Mouse (Mus musculus): Measurements from ENCODE around the gene Fgfr2. TPM values are rescaled to one million over a fixed set of nuclear protein-coding genes. Genes with fewer than 3 reads are reported as not detected.

Fgfr2 gene
- polyA plus RNA-seq, 1 experiment from 2014 or later = 11.4 TPM

DNA sequence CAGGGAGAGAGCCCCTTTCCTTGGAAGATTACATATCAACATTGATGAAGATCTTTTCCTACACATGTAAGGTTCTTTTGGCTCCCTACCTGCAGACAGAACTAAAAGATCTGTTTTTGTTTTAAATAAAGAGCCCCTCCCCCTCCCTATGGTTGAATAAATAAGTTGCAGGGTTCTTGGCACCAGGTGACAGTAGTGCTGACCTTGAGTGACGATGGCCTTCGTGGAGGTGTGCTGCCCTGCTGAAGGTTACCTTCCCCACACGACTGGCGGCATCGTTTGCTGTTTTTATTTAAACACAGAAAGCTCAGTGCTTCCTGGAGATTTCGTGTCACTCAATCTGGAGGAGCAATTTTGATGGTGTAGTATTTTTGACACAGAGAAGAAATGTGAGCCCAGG lies 2432.3 kb downstream of the Fgfr2 start:
- no peak overlapping the region for H3K4me2 ChIP-seq (ENCODE audit: low read depth, low read length)
- peaks cover 13% of the 10 kb centered on the region for H3K27me3 ChIP-seq (ENCODE audit: control insufficient read depth, insufficient read depth, low read depth, low read length)
- no peak for ATAC-seq (ENCODE audit: low read depth)
- peaks cover 3% of the 10 kb centered on the region; the same call in 1 of the 2 replicates for H3K4me1 ChIP-seq (ENCODE audit: control insufficient read depth, low read depth, low read length)
- 68% methylated on average over 6 of the region's 6 CpGs for WGBS (ENCODE audit: insufficient replicate concordance)
- no peaks in the 10 kb centered on the region for H3K36me3 ChIP-seq (ENCODE audit: control insufficient read depth, insufficient read depth)
- H3K9ac ChIP-seq (ENCODE audit: low read depth, low read length) = no peak overlapping the region
- H3K27ac ChIP-seq (ENCODE audit: low read length) = no peak overlapping the region
- no peaks in the 10 kb centered on the region for H3K9me3 ChIP-seq (replicated peaks; ENCODE audit: control insufficient read depth, low read length)
- H3K4me3 ChIP-seq (ENCODE audit: low read depth, low read length) = no peak overlapping the region

DNA sequence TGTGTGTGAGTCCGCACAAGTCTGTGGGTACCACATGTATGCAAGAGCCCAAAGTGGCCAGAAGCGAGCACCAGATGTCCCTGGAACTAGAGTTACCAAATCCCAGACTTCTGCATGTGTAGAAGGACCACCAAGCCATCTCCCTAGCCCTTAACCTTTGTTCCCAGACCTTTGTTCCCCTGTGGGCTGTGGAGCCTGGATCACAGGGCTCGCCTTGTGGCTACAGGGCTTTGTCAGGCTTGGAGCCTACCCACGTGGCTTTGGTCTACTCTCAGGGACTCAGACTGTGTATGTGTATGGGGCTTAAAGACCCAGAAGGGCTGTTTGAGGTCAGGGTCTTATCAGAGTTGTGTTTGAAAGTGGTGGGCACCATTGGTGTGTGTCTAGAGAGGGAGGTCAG lies 2434.5 kb downstream of the Fgfr2 start:
- no peaks in the 10 kb centered on the region; the same call in 1 of the 2 replicates for H3K4me1 ChIP-seq (ENCODE audit: control insufficient read depth, low read depth, low read length)
- no peak overlapping the region for H3K27ac ChIP-seq (ENCODE audit: low read length)
- H3K9me3 ChIP-seq (replicated peaks; ENCODE audit: control insufficient read depth, low read length) = no peaks in the 10 kb centered on the region
- H3K4me3 ChIP-seq (ENCODE audit: low read depth, low read length) = no peak overlapping the region
- H3K27me3 ChIP-seq (ENCODE audit: control insufficient read depth, insufficient read depth, low read depth, low read length) = peaks cover 13% of the 10 kb centered on the region
- H3K9ac ChIP-seq (ENCODE audit: low read depth, low read length) = no peak overlapping the region
- no peak overlapping the region for H3K4me2 ChIP-seq (ENCODE audit: low read depth, low read length)
- 44% methylated on average over 4 of the region's 4 CpGs for WGBS (ENCODE audit: insufficient replicate concordance)
- ATAC-seq (ENCODE audit: low read depth) = no peak
- H3K36me3 ChIP-seq (ENCODE audit: control insufficient read depth, insufficient read depth) = no peaks in the 10 kb centered on the region

DNA sequence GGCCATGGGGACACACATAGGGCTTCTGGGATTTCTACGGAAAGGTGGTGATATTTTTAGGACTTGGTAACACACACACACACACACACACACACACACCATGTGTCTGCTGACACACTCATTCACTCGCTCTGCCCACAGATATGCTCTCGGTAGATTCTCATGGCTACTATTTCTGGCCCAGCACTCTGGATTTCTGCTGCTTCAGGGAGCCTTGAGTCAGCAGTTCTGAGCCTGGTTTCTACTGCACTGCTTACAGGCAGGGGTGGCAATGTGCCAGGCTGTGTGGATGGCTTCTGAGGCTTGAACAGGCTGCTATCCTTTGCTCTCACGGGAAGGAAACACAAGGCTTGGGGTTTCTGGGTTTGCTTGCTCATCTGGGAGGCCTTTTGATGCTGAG lies 2441.4 kb downstream of the Fgfr2 start:
- H3K4me1 ChIP-seq (ENCODE audit: control insufficient read depth, low read depth, low read length) = no peaks in the 10 kb centered on the region
- H3K9ac ChIP-seq (ENCODE audit: low read depth, low read length) = no peak overlapping the region
- H3K9me3 ChIP-seq (replicated peaks; ENCODE audit: control insufficient read depth, low read length) = no peaks in the 10 kb centered on the region
- no peak overlapping the region for H3K27ac ChIP-seq (ENCODE audit: low read length)
- ATAC-seq (ENCODE audit: low read depth) = no peak
- H3K4me2 ChIP-seq (ENCODE audit: low read depth, low read length) = no peak overlapping the region
- H3K36me3 ChIP-seq (ENCODE audit: control insufficient read depth, insufficient read depth) = no peaks in the 10 kb centered on the region
- H3K27me3 ChIP-seq (ENCODE audit: control insufficient read depth, insufficient read depth, low read depth, low read length) = no peaks in the 10 kb centered on the region
- H3K4me3 ChIP-seq (ENCODE audit: low read depth, low read length) = no peak overlapping the region
- WGBS (ENCODE audit: insufficient replicate concordance) = 44% methylated on average over 4 of the region's 4 CpGs

DNA sequence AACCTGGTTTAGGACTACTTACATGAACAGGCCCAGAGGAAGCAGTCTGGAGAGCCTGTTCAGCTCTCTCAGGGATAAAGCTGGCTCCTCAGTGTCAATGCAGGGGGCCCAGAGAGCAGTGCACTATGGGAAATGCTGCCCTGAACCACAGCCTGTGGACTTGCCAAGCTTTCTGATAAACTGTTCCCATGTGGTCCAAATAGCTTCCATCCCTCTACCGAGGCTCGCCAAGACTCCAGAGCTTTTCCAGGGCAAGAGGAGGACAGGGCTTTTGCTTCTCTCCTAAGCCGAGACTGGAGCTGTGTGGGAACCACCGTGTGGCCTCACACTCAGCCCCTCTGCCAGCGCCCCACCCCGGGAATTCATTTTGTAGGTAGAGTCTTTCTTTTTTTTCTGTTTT lies 2444.7 kb downstream of the Fgfr2 start:
- ATAC-seq (ENCODE audit: low read depth) = no peak
- H3K36me3 ChIP-seq (ENCODE audit: control insufficient read depth, insufficient read depth) = peaks cover 4% of the 10 kb centered on the region
- no peak overlapping the region for H3K27ac ChIP-seq (ENCODE audit: low read length)
- H3K27me3 ChIP-seq (ENCODE audit: control insufficient read depth, insufficient read depth, low read depth, low read length) = no peaks in the 10 kb centered on the region
- H3K9me3 ChIP-seq (replicated peaks; ENCODE audit: control insufficient read depth, low read length) = no peaks in the 10 kb centered on the region; the same call in 1 of the 2 replicates
- H3K4me2 ChIP-seq (ENCODE audit: low read depth, low read length) = no peak overlapping the region
- H3K4me1 ChIP-seq (ENCODE audit: control insufficient read depth, low read depth, low read length) = no peaks in the 10 kb centered on the region
- H3K9ac ChIP-seq (ENCODE audit: low read depth, low read length) = no peak overlapping the region
- H3K4me3 ChIP-seq (ENCODE audit: low read depth, low read length) = no peak overlapping the region
- 71% methylated on average over 6 of the region's 6 CpGs for WGBS (ENCODE audit: insufficient replicate concordance)

DNA sequence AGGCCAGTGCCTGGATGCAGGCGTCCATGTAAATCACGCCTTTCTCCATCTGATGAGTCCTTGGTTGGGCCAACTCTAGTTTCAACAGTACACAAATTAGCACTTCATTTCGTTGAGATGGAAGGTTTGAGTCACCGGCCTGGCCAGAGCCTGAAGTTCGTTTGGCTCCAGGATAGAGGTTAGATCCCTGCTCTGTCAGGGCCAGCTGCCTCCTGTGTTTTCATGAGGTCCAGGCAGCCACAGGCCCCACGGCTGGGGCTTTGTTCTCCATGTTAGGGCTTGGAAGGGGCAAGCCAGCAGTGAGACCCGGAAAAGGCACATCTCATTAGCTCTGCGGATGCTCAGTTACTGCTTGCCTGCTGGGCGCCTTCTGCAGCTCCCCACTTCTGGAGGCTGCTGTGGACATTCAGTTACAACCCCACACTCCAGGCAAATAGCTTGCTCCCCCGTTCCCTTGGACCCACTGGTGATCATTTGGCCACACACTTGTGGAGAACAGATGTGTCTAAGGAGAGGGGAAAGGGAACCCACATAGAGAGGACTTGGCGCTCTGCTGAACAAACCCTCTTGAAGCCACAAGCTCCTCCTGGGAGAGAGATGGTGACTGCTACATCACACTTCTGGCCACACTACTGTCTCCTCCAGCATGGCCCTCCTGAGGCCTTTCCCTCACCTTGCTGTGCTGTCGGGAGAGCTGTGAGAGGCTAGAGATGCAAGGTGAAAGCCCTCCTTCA lies 2445.4 kb downstream of the Fgfr2 start:
- WGBS (ENCODE audit: insufficient replicate concordance) = 67% methylated on average over 12 of the region's 12 CpGs
- Histone ChIP-seq H3K4me2 (ENCODE audit: low read depth, low read length) (no peak overlapping the region), H3K4me1 (ENCODE audit: control insufficient read depth, low read depth, low read length) (no peaks in the 10 kb centered on the region), H3K36me3 (ENCODE audit: control insufficient read depth, insufficient read depth) (peaks cover 4% of the 10 kb centered on the region), H3K4me3 (ENCODE audit: low read depth, low read length) (no peak overlapping the region), H3K27ac (ENCODE audit: low read length) (no peak overlapping the region), H3K9me3 (replicated peaks; ENCODE audit: control insufficient read depth, low read length) (no peaks in the 10 kb centered on the region; the same call in 1 of the 2 replicates), H3K9ac (ENCODE audit: low read depth, low read length) (no peak overlapping the region), H3K27me3 (ENCODE audit: control insufficient read depth, insufficient read depth, low read depth, low read length) (no peaks in the 10 kb centered on the region)
- no peak for ATAC-seq (ENCODE audit: low read depth)

DNA sequence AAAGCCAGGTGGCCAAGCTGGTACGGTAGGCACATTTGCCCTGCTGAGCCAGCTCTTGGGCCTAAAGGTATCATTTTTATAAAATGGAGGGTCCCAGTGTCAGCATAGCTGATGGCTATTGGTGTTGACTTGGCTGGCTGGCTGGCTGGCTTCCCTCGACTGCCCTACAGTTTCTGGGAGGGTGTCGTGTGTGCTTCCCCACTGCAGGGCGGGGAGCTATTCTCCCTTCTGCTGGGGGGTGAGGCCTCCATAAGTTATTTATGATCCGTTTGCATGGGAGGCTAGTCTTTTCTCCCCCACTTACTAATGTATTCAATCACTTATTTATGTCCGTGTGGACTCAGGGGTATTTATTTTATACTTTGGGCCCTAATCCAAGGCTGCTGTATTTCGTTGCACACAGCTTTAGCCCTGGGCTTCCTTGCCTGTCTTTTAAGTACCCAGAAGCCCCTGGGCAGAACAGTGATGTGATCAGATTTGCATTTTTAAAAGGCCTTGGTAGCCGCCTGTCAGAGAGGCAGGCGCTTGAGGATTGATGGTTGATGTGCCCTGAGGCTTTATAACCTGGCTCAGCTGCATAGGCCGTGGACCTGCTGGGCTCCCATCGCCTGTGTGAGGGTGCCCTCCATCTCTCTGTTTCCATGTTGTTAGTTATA lies 2446.1 kb downstream of the Fgfr2 start:
- no peak for ATAC-seq (ENCODE audit: low read depth)
- no peak overlapping the region for H3K4me2 ChIP-seq (ENCODE audit: low read depth, low read length)
- H3K9me3 ChIP-seq (replicated peaks; ENCODE audit: control insufficient read depth, low read length) = no peaks in the 10 kb centered on the region; the same call in 1 of the 2 replicates
- H3K4me1 ChIP-seq (ENCODE audit: control insufficient read depth, low read depth, low read length) = no peaks in the 10 kb centered on the region
- no peak overlapping the region for H3K9ac ChIP-seq (ENCODE audit: low read depth, low read length)
- H3K27me3 ChIP-seq (ENCODE audit: control insufficient read depth, insufficient read depth, low read depth, low read length) = no peaks in the 10 kb centered on the region
- no peak overlapping the region for H3K4me3 ChIP-seq (ENCODE audit: low read depth, low read length)
- no peak overlapping the region for H3K27ac ChIP-seq (ENCODE audit: low read length)
- WGBS (ENCODE audit: insufficient replicate concordance) = 68% methylated on average over 11 of the region's 11 CpGs
- H3K36me3 ChIP-seq (ENCODE audit: control insufficient read depth, insufficient read depth) = peaks cover 4% of the 10 kb centered on the region

DNA sequence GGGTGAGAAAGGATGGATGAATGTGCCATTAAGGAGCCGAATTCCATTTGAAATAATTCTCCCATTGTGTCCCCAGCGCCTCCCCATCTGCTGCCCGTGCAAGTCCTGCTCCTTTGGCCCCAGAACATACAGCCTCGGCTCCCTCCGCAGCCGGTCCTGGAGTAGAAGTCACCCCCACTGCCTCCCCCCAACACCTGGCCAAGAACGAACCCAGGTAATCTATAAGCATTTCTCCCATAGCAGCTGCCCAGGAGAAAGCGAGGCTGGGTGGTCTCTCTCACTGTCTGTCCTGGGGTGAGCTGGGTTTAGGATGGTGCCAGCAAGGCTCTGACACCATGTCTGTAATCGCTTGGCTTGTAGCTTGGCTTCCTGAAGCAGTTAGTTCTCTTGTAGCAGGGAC lies 2448.6 kb downstream of the Fgfr2 start:
- ATAC-seq (ENCODE audit: low read depth) = no peak
- H3K4me2 ChIP-seq (ENCODE audit: low read depth, low read length) = no peak overlapping the region
- H3K36me3 ChIP-seq (ENCODE audit: control insufficient read depth, insufficient read depth) = peaks cover 4% of the 10 kb centered on the region
- peaks cover 5% of the 10 kb centered on the region for H3K4me1 ChIP-seq (ENCODE audit: control insufficient read depth, low read depth, low read length)
- no peak overlapping the region for H3K9ac ChIP-seq (ENCODE audit: low read depth, low read length)
- no peak overlapping the region for H3K4me3 ChIP-seq (ENCODE audit: low read depth, low read length)
- 76% methylated on average over 9 of the region's 9 CpGs for WGBS (ENCODE audit: insufficient replicate concordance)
- no peak overlapping the region for H3K27ac ChIP-seq (ENCODE audit: low read length)
- H3K27me3 ChIP-seq (ENCODE audit: control insufficient read depth, insufficient read depth, low read depth, low read length) = no peaks in the 10 kb centered on the region
- no peaks in the 10 kb centered on the region; the same call in 1 of the 2 replicates for H3K9me3 ChIP-seq (replicated peaks; ENCODE audit: control insufficient read depth, low read length)

DNA sequence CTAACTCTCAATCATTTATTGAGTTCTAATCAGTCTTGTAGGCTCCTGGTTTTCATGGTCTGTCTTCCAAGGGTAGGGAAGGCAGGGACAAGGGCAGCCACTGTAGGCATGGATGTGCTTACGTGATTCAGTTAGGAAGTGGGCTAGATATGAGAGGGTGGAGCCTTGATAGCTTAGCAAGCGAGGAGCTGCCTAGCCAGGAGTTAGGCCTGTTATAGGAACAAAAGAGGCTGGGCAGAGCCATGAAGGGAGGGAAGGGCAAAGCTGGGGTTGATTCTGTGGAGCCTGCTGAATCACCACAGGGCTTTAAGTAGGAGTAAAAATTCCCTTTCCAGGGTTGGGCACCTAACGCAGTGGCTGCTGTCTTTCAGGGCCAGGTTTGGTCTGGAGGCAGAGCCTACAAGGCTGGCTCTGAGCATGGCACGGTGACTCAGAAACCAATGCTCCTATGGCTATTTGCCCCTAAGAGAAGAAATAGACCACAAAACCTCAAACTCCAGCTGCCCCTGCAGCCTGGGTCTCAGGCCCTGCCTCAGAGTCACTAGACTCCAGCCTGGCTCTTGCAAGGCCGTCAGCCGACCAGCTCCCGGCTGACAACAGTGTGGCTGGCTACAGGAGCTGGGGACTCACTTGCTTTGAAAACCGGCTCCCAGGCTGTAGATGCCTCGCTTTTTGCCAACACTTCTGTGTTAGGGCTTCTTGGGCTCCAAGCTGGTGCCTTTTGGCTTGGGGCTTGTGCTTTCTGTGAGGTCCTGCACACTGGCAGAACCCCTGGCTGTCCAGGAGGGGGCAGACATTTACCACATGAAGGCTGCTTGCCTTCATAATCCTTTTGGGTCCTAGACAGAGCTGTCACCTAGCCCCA lies 2449.7 kb downstream of the Fgfr2 start:
- 53% methylated on average over 9 of the region's 9 CpGs for WGBS (ENCODE audit: insufficient replicate concordance)

More for the DNA sequence above, 2449.7 kb downstream of the Fgfr2 start:
- Histone ChIP-seq H3K4me2 (ENCODE audit: low read depth, low read length) (no peak overlapping the region), H3K9me3 (replicated peaks; ENCODE audit: control insufficient read depth, low read length) (no peaks in the 10 kb centered on the region; the same call in 1 of the 2 replicates), H3K4me1 (ENCODE audit: control insufficient read depth, low read depth, low read length) (peaks cover 14% of the 10 kb centered on the region), H3K4me3 (ENCODE audit: low read depth, low read length) (no peak overlapping the region), H3K9ac (ENCODE audit: low read depth, low read length) (no peak overlapping the region), H3K27ac (ENCODE audit: low read length) (no peak overlapping the region), H3K27me3 (ENCODE audit: control insufficient read depth, insufficient read depth, low read depth, low read length) (no peaks in the 10 kb centered on the region), H3K36me3 (ENCODE audit: control insufficient read depth, insufficient read depth) (peaks cover 4% of the 10 kb centered on the region)
- ATAC-seq (ENCODE audit: low read depth) = no peak
